Mouse (Mus musculus): ENCODE measurements at regions not wholly inside any gene's neighbourhood (a gene's known extent, or its start where the extent isn't known, plus 50 kb on each side); places are given as distances from the start of the nearest gene placed in this dataset.

- DNase-seq (ENCODE audit: low spot score): no peak
Measured at GRCm38 (mm10) chr2:48223084-48223799, 590.7 kb upstream of the Acvr2a start.

- DNase-seq (ENCODE audit: low spot score): no peak
Measured at GRCm38 (mm10) chr2:48250174-48250573, 563.7 kb upstream of the Acvr2a start.

GRCm38 (mm10) chr2:48260299-48260698 lies 553.6 kb upstream of the Acvr2a start:
- DNase-seq (ENCODE audit: low spot score): no peak
